Mouse (Mus musculus) olfactory bulb, adult 2 months (tissue): Measurements from ENCODE around the gene Lrrc56.

ENCODE experiments used
- CTCF ChIP-seq: fragments of 200-500 bp; IDR thresholded peaks from 2 replicates; pipeline ENCODE4 v1.5.1; 2012; ENCODE audit warnings: low read depth, mild to moderate bottlenecking, low read length, moderate library complexity; ENCODE audit not compliant: insufficient read depth
- POLR2A ChIP-seq: fragments of 200-500 bp; IDR thresholded peaks from 2 replicates; pipeline ENCODE4 v1.6.1; 2012; ENCODE audit warnings: mild to moderate bottlenecking, low read depth, low read length, moderate library complexity; ENCODE audit not compliant: insufficient read depth

- TF ChIP-seq CTCF: no peak
- TF ChIP-seq POLR2A: no peak
Measured at GRCm38 (mm10) chr7:141206182-141206937, 12.4 kb downstream of the Lrrc56 start.
